Mouse (Mus musculus) fibroblast of lung, adult 2 months (primary cell): ENCODE data around the gene Borcs7.
"Not testable (repeated sequence)": the region's sequence is repeated elsewhere in the genome, so short reads cannot be mapped to it uniquely, and the experiment has no call there.

Source experiments
- DNase-seq: peaks from one replicate; pipeline ENCODE4 v3.0.0-alpha.2; 2011; ENCODE audit warnings: low read depth

Borcs7 gene

DNA sequence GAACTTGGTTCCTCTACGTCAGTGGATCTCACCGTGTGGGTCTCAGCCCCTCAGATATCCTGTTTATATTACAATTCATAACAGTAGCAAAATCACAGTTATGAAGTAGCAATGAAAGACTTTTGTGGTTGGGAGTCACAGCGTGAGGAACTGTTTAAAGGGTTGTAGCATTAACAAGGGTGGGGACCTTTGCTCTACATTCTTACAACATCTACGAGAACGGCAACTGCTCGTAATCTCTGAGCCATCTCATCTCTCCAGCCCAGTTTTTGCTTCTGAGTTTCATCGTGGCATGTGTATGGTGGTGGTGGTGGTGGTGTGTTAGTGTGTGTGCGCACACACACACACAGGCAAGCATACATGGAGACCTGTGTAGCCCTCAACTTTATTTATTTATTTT lies 24.5 kb downstream of the Borcs7 start:
- no peak for DNase-seq

DNA sequence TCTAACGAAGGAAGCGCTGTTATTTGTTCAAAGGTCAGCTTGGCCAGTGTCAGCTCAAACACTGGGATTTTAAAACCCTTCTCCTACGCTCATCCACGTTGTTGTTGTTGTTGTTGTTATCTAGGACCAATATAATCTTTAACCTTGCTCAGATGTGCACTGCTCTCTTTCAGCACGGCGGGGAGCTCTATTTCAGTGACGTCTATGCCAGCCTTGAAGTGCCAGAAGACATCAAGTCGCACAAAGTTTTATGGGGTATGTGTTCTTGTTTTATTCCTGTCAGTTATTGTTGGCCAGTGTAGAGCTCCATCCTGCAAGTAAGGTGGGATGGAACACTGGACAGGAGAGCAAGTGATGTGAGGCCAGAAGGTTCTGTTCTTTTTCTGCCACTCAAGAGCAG lies 25.3 kb downstream of the Borcs7 start:
- DNase-seq = no peak

DNA sequence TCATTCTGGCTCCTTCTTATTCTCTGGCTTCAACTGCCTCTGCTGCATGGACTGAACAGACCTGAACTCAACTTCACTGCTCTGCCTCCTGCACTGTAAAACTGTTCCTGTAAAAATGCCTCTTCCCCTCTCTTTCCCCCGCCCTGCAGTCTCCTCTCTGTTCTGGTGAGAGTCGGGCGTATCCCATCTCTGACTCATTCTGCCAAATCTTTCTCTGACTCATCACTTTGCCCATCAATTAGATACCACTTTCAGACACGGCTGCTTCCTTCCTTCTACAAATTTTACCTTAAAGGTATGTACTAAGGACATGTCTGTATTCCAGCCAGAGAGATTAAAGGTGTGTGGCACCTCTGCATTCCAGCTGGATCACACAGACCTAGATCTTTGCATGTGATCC lies 28.4 kb downstream of the Borcs7 start:
- no peak for DNase-seq

DNA sequence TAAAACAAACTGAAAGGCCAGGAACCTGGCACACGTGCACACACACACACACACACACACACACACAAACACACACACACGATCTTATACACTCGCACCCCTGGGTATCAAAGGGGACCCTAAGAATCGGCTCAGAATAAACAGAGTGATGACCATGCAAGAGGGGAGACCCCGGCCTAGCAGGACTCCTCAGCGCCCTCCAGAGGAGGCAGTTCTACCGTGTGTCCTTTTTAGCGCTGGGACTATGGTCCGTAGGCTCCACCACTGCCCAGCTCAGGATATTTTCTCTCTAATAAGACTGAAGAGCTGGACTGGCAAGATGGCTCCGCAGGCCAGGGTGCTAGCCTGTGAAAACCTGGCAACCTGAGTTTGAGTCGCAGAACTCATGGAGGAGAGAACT lies 34.7 kb downstream of the Borcs7 start:
- DNase-seq = no peak

DNA sequence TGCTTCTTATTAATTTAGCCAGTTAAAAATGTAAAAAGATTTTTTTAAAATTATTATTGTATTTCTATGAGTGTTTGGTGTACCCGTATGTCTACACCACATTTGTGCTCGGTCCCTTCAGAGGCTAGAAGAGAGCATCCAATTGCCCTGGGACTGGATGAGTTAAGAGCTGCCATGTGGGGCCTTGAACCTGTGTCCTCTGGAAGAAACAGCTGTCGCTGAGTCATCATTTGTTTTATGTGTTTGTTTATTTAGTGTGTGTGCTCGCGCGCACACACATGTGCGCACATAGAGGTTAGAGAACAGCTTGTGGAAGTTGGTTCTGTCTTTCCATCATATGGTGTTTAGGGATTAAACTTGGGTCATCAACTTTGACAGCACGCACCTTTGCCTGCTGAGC lies 36.4 kb downstream of the Borcs7 start:
- no peak for DNase-seq

DNA sequence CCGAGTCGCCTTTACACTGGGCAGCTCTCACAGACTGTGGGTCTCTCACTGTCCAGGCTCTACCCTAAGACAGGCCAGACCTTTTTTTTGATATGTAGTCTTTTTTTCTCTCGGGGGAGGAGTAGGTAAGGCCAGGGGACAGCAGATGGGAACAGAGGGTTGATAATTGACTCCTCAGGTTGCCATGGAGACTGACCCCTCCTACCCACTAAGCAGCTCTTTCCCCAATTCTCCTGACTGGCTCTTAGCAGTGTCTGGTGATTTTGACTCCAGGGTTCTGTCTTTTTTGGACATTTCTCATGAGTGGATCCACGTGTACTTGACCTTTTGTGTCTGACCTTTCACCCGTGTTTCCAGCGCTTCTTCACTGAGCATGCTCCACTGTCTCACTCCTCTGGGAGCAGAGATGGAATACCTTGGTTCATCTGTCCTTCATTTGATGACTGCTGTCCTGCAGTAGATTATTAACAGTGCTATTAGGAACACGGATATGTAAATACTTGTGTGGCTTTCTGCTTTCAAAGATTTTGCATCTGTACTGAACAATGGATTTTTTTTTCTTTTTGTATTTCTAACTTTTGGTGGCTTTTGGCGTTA lies 37.5 kb downstream of the Borcs7 start:
- DNase-seq = no peak

DNA sequence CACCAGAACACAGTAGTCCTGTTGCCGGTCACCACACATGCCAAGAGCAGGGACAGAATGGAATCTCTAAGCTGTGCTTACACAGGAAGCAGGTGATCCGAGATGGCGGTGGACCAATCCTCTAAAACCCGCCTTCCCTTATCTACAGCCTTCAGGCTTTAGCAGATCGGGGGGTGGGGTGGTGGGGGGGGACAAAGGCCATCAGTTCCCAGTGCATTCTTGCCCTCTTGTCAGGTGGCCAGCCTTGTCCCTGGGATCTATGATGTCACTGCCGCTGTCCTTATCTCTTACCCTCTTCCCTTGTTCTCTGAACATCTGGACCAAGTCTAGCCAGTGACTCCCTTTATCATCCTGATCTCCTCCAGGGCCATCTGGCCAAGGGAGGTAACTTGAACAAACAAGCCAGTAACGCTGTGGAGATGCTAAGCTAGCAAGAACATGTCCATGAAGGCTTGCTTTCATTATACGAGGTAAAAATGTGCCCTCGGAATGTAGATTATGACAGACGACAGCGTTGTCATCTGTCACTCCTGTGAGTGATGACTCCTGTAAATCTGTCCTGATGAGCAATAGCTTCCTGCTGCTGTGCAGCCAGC lies 38.3 kb downstream of the Borcs7 start:
- DNase-seq = no peak

DNA sequence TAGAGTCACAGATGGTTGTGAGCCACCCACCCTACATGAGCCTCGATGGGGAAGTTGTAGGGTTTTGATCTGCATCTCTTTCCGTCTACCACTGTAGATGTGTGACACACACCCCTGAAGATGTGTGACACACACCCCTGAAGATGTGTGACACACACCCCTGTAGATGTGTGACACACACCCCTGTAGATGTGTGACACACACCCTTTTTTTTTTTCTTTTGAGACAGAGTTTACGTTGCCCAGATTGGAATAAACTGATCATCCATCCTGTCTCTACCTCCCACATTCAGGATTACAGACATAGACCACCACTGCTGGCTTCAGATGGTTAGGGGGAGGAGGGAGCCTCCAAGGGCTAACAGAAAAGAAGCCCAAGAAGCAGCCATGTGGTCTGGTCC lies 39.2 kb downstream of the Borcs7 start:
- DNase-seq = no peak

DNA sequence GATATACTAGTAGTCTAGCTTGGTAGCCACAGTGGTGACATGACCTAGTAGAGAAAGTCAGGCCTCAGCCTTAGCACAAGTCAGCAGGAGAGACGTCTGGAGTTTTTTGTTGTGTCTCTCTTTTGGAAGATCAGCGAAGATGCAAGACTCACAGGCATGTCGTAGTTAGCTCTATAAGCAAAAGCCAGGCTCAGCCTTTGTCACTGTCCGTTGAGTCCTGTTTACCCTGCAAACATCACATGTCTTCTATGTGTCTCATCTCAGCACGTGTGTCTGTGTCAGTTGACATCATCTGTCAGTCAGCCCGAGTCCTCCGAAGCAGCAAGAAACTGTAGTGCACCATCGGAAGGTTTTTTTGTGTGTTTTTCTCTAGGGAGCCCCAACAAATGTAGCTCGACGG lies 41.6 kb downstream of the Borcs7 start:
- no peak for DNase-seq

DNA sequence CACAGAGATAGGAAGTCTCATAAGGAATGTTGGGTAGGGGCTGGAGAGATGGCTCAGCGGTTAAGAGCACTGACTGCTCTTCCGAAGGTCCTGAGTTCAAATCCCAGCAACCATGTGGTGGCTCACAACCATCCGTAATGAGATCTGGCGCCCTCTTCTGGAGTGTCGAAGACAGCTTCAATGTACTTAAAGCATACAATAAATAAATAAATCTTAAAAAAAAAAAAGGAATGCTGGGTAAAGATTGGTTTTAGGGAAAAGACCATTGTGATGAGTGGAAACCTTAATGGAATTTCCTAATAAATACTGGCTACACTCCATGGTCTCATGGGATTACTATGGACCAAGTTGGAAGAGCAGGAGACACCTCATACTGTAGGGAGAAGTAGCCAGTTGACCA lies 43.0 kb downstream of the Borcs7 start:
- not testable (repeated sequence) for DNase-seq

DNA sequence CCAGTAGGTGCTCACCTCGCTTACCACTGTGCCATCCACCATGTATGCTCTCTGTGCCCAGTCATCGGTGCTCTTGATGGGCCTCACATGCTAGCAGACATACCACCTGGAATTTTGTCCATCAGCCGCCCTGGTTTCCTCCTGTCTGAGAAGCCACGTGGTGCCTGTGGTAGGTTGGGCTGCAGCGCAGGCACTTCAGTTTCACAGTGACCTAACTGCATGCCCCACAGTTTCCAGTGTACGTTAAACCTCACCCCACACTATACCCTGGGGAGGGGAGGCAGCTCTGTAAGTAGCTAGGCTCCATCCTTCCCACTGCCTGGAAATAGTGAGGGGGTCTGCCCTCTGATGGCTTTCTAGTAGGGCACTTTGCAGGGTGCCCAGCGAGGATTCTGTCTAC lies 43.9 kb downstream of the Borcs7 start:
- DNase-seq = no peak

DNA sequence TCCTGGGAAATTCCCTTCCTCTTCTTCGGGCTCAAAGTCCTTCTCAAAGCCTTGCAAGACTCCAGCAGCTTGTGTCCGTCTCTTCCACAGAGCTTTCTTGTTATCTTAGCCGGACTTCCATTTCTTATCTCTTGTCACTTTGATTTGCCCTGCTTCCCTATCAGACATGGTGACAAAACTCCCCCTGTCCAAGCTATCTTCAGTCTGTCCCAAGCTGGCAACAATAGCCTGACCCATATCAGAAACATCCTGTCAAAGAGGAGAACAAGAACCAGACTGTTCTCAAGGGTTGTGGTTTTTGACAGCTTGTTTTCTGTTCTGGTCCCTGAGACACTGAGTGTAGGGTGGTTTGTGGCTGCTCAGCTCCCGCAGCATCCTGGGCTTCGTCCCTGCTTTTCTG lies 45.5 kb downstream of the Borcs7 start:
- DNase-seq = no peak

DNA sequence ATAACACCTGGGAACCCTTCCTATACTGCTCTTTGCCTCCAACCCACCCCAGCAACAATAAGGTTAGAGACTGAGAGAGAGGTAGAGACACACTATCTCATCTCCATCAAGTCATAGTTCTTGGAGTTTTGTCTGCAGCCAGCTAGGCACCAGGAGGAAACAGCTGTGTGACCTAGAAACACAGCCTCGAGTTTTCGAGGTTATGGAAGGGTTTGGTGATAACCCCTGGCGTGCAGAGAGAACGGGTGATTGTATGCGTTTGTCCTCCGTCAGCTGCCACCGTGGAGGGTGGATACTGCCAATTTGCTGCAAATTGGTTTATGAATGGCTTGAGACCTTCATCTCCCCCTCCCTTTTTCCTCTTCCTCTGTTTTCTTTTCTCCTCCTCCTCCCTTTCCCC lies 47.4 kb downstream of the Borcs7 start:
- no peak for DNase-seq

DNA sequence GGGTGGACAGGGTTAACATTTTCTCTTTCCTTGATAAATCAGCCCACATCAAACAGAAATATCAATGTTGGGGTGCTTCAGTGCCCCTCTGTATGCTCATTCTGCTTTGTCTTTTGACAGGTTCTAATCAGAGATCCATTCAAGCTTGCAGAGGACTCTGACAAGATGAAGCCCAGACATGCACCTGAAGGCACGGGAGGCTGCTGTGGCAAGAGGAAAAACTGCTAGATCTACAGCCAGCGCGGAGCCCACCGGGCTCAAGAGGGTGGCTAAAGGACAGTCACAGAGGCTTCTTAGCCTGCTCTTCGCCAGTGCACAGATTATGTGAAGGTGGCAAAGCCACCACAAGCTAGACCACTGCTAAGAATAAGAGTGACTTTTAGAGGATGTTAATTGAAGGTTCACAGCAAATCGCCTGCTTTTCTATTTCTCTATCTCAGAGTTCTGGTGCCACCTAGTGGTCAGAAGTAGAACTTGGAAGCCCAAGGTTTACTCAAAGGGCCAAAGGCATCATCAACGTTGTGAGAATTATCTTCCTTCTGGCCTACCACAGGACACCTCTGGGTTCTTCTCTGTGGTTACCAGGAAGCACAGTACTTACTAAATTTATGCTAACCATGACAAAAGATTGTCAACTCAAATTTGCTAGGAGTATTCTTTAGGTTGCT lies 50.8 kb downstream of the Borcs7 start:
- no peak for DNase-seq

DNA sequence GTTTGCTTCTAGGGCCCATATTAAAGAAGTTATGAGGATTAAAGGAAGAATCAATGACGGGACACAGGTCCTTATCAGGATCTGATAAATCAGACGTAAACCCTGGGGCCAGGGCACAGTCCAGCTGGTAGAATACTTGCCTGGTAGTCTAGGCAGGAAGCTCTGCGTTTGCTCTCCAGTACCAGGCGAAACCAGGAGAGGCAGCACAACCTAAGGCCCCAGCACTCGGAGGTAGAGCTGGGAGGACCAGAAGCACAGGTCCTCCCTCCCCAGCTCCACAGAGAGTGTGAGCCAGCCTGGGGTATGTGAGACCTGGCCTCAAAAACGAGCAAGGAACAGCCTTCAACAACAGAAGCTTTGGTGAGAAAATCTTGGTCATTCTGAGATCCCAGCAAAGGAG lies 51.9 kb downstream of the Borcs7 start:
- no peak for DNase-seq

DNA sequence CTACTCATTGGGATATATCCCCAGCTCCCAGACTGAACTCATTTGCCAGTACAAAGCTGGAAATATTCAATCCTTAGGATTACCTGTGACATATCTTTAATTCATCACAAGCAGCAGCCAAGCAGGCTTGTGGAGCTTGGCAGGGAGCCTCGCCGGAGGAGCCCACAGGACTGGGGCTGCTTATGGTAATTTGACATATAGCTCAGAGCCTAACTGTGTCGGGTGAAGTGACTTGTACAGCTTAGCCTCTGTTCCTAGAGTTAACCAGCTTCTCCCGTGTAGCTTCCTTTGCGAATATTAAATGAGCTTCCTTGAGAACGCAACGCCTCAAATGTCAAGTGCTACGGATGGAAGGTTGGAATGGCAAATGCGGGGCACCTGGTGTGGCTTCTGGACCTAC lies 55.0 kb downstream of the Borcs7 start:
- no peak for DNase-seq

DNA sequence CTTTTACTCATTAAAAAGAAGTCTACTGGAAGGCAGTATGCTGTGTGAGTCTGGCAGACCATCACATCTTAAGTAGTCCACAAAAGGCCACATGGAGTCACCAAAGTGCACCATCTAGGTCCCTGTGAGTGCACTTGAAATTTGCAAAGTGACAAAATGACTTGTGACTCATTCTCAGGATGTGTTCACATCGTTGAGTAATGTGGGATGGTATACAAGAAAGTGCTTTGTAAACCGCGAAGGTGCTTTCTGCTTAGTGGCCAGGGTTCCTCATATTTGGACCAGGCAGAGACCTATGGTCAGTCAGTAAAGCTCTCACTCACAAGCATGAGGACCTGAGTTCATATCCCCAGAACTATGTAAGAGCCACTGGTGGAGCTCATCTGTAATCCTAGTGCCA lies 58.1 kb downstream of the Borcs7 start:
- DNase-seq = no peak

DNA sequence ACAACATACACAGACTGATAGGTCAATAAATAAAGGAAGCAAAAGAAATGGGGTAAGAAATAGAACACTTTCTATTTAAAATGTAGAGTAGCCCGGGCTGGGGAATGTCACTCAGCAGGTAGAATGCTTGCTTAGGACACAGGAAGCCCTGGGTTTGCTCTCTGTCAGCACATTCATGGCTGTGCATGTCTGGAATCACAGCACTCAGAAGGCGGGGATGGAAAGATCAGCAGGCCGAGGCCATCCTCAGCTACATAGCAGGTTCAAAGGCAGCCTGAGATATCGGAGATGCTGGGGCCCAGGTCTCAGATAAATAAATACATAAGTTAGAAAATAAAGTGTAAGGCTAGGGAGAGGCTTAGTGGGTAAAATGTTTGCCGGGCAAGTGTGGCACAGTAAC lies 62.5 kb downstream of the Borcs7 start:
- DNase-seq = no peak
